Mouse (Mus musculus): ENCODE measurements around the gene Srsf3. TPM values are rescaled to one million over a fixed set of nuclear protein-coding genes. Genes with fewer than 3 reads are reported as not detected.

Gene Srsf3
- polyA plus RNA-seq, 2 experiments, result 390 to 561 TPM

GRCm38 (mm10) chr17:29076235-29076634, 43.8 kb downstream of the Srsf3 start:
- no peaks in the 10 kb centered on the region for H3K9me3 ChIP-seq (ENCODE audit: control insufficient read depth, low read length)
- H3K4me1 ChIP-seq (ENCODE audit: control insufficient read depth, insufficient read depth, low read length), result peaks cover 22% of the 10 kb centered on the region
- ATAC-seq (ENCODE audit: low FRiP score, low read depth) (no peak), DNase-seq (ENCODE audit: low spot score) (no peak)
- TF ChIP-seq POLR2A (IDR thresholded peaks at IDR 0.05; ENCODE audit: borderline replicate concordance, extremely low read depth, insufficient read depth, insufficient read length), result no peak
- no peaks in the 10 kb centered on the region for H3K36me3 ChIP-seq (ENCODE audit: control insufficient read depth, insufficient read depth, low read length)
- no peak overlapping the region for H3K9ac ChIP-seq (ENCODE audit: low read depth, low read length, severe bottlenecking)
- no peak overlapping the region for H3K4me2 ChIP-seq (replicated peaks; ENCODE audit: low read depth, low read length, severe bottlenecking)
- H3K27ac ChIP-seq (replicated peaks; ENCODE audit: low read depth, low read length), result no peak overlapping the region
- H3K4me3 ChIP-seq (replicated peaks; ENCODE audit: low read length), result no peak overlapping the region
- H3K27me3 ChIP-seq (ENCODE audit: control insufficient read depth, insufficient read depth, low read length), result peaks cover 8% of the 10 kb centered on the region; the same call in 1 of the 2 replicates
- 78% methylated on average over 8 of the region's 8 CpGs for WGBS

- peak; percentile 69; the same call in 1 of the 2 replicates for ATAC-seq (ENCODE audit: low FRiP score, low read depth)
- WGBS, result 23% methylated on average over 11 of the region's 14 CpGs
- Histone ChIP-seq H3K4me2 (replicated peaks; ENCODE audit: low read depth, low read length, severe bottlenecking) (peak overlapping the region; percentile 49), H3K4me3 (replicated peaks; ENCODE audit: low read length) (peak overlapping the region; percentile 26), H3K36me3 (ENCODE audit: control insufficient read depth, insufficient read depth, low read length) (no peaks in the 10 kb centered on the region), H3K27me3 (ENCODE audit: control insufficient read depth, insufficient read depth, low read length) (peaks cover 22% of the 10 kb centered on the region), H3K9ac (ENCODE audit: low read depth, low read length, severe bottlenecking) (peak overlapping the region; percentile 41), H3K4me1 (ENCODE audit: control insufficient read depth, insufficient read depth, low read length) (peaks cover 24% of the 10 kb centered on the region), H3K9me3 (ENCODE audit: control insufficient read depth, low read length) (no peaks in the 10 kb centered on the region), H3K27ac (replicated peaks; ENCODE audit: low read depth, low read length) (0 out of 2 replicates have a peak overlapping the region, but pooled peaks have one; percentile 13)
- no peak for TF ChIP-seq POLR2A (IDR thresholded peaks at IDR 0.05; ENCODE audit: borderline replicate concordance, extremely low read depth, insufficient read depth, insufficient read length)
- DNase-seq (ENCODE audit: low spot score), result peak; percentile 59
Observed at GRCm38 (mm10) chr17:29077786-29078509, 45.5 kb downstream of the Srsf3 start.

- no peak for ATAC-seq (ENCODE audit: low FRiP score, low read depth)
- 12% methylated on average over 25 of the region's 25 CpGs for WGBS
- Histone ChIP-seq H3K27ac (replicated peaks; ENCODE audit: low read depth, low read length) (no peak overlapping the region), H3K36me3 (ENCODE audit: control insufficient read depth, insufficient read depth, low read length) (no peaks in the 10 kb centered on the region), H3K27me3 (ENCODE audit: control insufficient read depth, insufficient read depth, low read length) (peaks cover 22% of the 10 kb centered on the region), H3K4me1 (ENCODE audit: control insufficient read depth, insufficient read depth, low read length) (peaks cover 20% of the 10 kb centered on the region), H3K4me3 (replicated peaks; ENCODE audit: low read length) (peak overlapping the region; percentile 26), H3K9me3 (ENCODE audit: control insufficient read depth, low read length) (no peaks in the 10 kb centered on the region), H3K4me2 (replicated peaks; ENCODE audit: low read depth, low read length, severe bottlenecking) (peak overlapping the region; percentile 49), H3K9ac (ENCODE audit: low read depth, low read length, severe bottlenecking) (peak overlapping the region; percentile 41)
- DNase-seq (ENCODE audit: low spot score), result no peak
- TF ChIP-seq POLR2A (IDR thresholded peaks at IDR 0.05; ENCODE audit: borderline replicate concordance, extremely low read depth, insufficient read depth, insufficient read length), result no peak
Observed at GRCm38 (mm10) chr17:29078519-29079383, 46.3 kb downstream of the Srsf3 start.

GRCm38 (mm10) chr17:29080758-29081617, 48.6 kb downstream of the Srsf3 start:
- no peak overlapping the region for H3K27ac ChIP-seq (replicated peaks; ENCODE audit: low read depth, low read length)
- peaks cover 22% of the 10 kb centered on the region for H3K27me3 ChIP-seq (ENCODE audit: control insufficient read depth, insufficient read depth, low read length)
- WGBS, result 5% methylated on average over 23 of the region's 23 CpGs
- no peak for TF ChIP-seq POLR2A (IDR thresholded peaks at IDR 0.05; ENCODE audit: borderline replicate concordance, extremely low read depth, insufficient read depth, insufficient read length)
- peaks cover 20% of the 10 kb centered on the region for H3K4me1 ChIP-seq (ENCODE audit: control insufficient read depth, insufficient read depth, low read length)
- H3K4me3 ChIP-seq (replicated peaks; ENCODE audit: low read length), result no peak overlapping the region
- DNase-seq (ENCODE audit: low spot score) (no peak), ATAC-seq (ENCODE audit: low FRiP score, low read depth) (peak; percentile 13; the same call in 1 of the 2 replicates)
- no peaks in the 10 kb centered on the region for H3K36me3 ChIP-seq (ENCODE audit: control insufficient read depth, insufficient read depth, low read length)
- no peak overlapping the region for H3K9ac ChIP-seq (ENCODE audit: low read depth, low read length, severe bottlenecking)
- H3K9me3 ChIP-seq (ENCODE audit: control insufficient read depth, low read length), result no peaks in the 10 kb centered on the region
- H3K4me2 ChIP-seq (replicated peaks; ENCODE audit: low read depth, low read length, severe bottlenecking), result peak overlapping the region; percentile 25
